Mouse (Mus musculus): ENCODE results near the gene Cyp4f40.
"Not testable (repeated sequence)": the region's sequence is repeated elsewhere in the genome, so short reads cannot be mapped to it uniquely, and the experiment has no call there.

Cyp4f40 gene

GRCm38 (mm10) chr17:32658712-32659111 lies at the start of gene Cyp4f40:
Cyp4f40 (plus strand) TSS chr17:32658900.
- DNase-seq, result no peak

GRCm38 (mm10) chr17:32610231-32610630 lies 48.5 kb upstream of the Cyp4f40 start:
- not testable (repeated sequence) for DNase-seq

DNA sequence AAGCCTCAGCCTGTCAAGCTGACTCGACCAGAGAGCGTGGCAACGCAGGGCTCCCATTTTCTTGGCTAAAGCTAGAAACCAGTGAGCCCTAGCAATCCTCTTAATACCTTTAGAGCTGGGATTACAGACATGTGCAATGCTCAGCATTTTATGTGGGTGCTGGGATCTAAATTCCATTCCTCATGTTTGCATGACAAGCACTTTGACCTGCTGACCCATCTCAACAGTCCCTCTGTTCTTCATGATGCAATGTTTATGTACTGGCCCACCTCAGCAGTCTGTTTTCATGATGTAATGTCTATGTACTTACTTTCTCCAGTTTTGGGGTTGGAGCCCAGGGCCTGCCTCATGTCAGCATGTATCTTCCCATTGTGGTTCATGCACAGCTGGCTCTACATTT lies 47.8 kb upstream of the Cyp4f40 start:
- no peak for DNase-seq

GRCm38 (mm10) chr17:32612417-32612816 lies 46.3 kb upstream of the Cyp4f40 start:
- no peak for DNase-seq

DNA sequence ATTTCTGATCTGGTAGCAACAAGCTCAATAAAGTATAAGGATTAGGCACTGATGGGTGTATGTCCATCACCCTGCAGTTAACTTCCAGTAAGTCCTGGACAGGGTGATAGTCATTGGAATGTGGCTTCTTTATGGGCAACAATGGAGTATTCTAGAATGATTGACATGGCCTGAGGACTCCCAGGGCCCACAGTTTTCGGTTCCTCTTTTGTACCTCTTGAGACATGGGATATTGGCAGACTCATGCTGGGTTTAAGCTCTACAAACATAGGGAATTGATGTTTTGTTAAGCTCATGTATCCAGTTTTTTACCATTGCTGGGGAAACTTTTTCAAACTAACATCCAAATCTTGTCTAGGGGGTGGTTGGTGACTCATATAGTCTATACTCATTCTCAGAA lies 41.4 kb upstream of the Cyp4f40 start:
- DNase-seq, result no peak

GRCm38 (mm10) chr17:32621018-32621417 lies 37.7 kb upstream of the Cyp4f40 start, which contains the start of gene Cyp4f37:
Cyp4f37 (plus strand) TSS chr17:32621309.
- not testable (repeated sequence) for DNase-seq

- DNase-seq, result not testable (repeated sequence)
Measured at GRCm38 (mm10) chr17:32629726-32630125, 29.0 kb upstream of the Cyp4f40 start.

DNA sequence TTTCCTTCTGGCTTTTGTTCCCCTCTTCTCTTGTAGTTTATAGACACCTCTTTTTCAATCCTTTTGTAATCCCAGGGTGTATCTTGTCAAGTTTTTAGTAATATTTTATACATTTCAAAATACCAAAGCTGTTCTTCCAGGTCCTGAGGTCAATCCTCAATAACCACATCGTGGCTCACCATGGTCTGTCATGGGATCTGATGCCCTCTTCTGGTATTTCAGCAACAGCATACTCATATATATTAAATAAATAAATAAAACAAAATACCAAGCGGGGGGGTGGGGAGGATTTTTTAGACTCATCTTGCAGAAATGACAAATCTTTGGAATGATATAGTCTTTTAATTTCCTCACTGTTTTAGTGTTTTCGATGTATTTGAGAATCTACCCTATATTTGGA lies 26.8 kb upstream of the Cyp4f40 start:
- no peak for DNase-seq

DNA sequence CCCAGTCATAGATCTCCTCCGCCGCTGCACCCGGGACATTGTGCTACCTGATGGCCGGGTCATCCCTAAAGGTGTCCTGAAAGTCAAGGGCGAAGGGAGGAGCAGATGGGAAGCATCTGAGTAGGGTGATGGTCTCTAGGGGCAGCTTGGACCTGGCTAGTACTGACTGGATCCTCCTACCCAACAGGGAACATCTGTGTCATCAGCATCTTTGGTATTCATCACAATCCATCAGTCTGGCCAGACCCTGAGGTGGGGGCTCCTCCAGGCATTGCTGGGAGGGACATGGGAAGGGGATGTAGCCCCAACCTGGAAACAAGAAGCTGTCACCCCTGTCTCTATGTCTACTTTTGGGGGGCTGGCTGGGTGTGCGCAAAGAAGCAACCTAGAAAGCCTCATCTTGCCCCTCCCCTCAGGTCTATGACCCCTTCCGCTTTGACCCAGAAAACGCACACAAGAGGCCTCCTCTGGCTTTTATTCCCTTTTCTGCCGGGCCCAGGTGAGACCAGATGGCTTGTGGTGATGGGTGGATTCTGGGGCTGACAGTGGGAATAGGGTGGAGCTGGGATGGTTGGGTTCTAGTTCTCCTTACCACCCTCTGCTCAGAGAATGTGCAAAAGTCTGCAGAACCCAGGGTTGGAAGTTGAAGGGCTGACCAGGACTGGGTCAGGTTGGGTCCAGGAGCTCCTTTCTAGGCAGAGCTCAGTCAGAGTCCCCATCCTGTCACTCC lies 24.3 kb upstream of the Cyp4f40 start:
- DNase-seq, result not testable (repeated sequence)

DNA sequence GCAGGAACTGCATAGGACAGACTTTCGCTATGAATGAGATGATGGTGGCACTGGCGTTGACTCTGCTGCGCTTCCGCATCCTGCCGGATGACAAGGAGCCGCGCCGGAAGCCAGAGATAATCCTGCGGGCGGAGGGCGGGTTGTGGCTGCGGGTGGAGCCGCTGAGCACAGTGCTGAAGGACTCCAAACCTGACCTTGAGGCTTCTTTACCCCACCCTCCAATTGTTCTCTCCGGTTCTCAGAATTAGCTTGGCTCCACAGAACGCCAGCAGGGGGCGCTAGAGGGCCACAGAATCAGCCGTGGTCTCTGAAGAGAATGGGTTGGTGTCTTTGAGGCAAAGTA lies 23.8 kb upstream of the Cyp4f40 start:
- peak; percentile 82 for DNase-seq

DNA sequence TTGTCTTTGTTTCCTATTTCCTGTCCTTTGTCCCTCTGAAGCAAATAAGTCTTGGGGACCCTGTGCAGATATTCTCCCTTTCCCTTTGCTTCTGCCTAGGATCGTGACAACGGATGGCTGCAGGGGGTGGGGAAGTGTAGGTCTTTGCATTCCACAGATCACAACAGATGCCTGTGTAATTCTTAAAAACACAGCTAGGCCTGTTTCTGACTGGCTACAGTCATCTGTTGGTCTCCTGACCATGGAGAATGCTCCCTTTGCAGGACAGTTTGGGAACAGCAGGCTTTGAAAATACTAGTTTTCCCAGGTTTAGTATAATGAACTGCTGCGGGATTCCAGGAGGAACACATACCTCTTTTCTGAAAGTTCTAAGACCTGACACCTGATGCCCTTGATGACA lies 22.4 kb upstream of the Cyp4f40 start:
- no peak for DNase-seq

- no peak for DNase-seq
Measured at GRCm38 (mm10) chr17:32637151-32637550, 21.5 kb upstream of the Cyp4f40 start.

- no peak for DNase-seq
Measured at GRCm38 (mm10) chr17:32646631-32647030, 12.1 kb upstream of the Cyp4f40 start.

DNA sequence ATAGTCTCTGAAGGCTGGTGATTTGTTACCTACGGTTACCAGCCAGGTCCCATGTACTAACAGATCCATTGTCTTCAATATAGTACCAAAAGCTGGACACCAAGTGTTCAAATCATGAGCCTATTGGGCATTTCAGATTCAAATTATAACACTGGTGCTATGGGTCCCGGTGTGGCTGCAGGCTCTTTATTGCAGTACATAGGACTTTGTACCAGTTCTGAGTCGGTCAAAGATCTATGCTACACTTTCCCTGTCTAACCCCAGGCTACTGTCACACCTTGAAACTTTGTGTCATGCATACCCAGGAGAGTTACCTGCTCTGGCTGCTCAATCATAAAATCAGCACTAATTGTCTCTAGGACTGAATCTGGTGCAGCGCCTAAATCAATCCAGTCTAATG lies 4.8 kb upstream of the Cyp4f40 start:
- DNase-seq, result no peak

GRCm38 (mm10) chr17:32657041-32657440 lies 1.7 kb upstream of the Cyp4f40 start:
- DNase-seq, result no peak

- DNase-seq, result no peak
Measured at GRCm38 (mm10) chr17:32658246-32658645, 454 bp upstream of the Cyp4f40 start.

GRCm38 (mm10) chr17:32673976-32674375 lies 15.3 kb downstream of the Cyp4f40 start:
- no peak for DNase-seq

DNA sequence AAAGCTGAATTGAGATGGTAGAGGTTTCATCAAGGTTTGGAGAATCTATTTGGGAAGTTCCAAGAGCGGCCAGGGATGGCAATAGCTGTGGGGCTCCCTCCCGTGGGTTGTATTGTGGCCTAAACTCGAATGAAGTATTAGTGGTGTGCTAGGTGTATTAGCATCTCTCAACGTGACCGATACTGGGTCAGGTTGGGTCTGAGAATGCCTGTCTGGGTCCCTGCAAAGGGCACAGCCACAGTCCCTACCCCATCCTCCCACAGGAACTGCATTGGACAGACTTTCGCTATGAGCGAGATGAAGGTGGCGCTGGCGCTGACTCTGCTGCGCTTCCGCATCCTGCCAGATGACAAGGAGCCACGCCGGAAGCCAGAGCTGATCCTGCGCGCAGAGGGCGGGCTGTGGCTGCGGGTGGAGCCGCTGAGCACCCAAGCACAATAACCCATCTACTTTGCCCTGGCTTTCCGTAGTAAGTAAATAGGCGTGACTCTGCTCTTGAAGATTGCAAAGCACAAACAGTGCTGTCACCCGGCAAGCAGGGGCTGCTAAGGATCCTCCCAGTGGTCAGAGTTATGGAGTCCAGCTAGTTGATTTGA lies 17.4 kb downstream of the Cyp4f40 start:
- DNase-seq, result no peak

- DNase-seq, result peak; percentile 50
Measured at GRCm38 (mm10) chr17:32680404-32680803, 21.7 kb downstream of the Cyp4f40 start.

DNA sequence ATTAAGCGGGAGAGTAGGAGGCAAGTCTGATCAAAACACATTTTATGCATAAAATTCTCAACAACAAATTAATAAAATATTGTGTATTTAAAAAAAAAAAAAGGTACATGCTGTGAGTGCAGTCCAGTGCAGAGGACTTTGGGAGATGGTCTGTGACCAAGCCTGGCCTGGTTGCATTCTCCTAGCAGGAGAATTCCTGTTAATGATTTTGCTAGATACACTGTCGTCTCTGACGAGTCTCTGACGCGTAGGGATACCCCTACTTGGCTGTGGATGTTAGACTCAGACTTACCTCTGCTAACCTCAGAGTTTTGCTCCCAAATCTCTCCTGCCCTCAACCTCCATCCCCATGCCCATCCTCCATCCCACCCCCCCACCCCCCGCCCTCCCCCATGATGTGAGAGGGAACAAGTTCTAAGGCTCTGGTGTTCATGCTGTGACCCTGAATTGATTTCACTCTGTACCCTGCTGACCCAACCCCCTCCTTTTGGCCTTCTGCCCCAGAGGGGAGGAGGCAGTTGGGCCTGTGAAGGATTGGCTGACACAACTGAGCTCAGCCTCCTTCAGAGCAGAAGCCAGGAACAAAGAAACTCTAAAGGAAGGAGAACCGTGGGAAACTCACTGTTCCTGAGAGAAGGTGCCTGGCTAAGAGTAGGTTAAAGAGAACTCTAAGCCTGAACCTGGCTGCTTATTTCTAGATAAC lies 26.5 kb downstream of the Cyp4f40 start, which contains the start of gene Cyp4f15:
TSS of gene Cyp4f15 (plus strand) at position 580 of the 703 bp plus-strand sequence.
- DNase-seq, result peak; percentile 4

GRCm38 (mm10) chr17:32686722-32687121 lies 28.0 kb downstream of the Cyp4f40 start:
- no peak for DNase-seq

- no peak for DNase-seq
Measured at GRCm38 (mm10) chr17:32690959-32691358, 32.3 kb downstream of the Cyp4f40 start.

- peak; percentile 1 for DNase-seq
Measured at GRCm38 (mm10) chr17:32702826-32703225, 44.1 kb downstream of the Cyp4f40 start.

- DNase-seq, result not testable (repeated sequence)
Measured at GRCm38 (mm10) chr17:32710541-32710940, 51.8 kb downstream of the Cyp4f40 start.

Measured in cerebellum, adult 9-10 months (tissue).